ENCODE assay signal across 8 mouse cellular contexts in genomic region chr7:143823266-143823605, GRCm38 (mm10). TPM values are rescaled to one million over a fixed set of nuclear protein-coding genes. Genes with fewer than 3 reads are reported as not detected.
DNase-seq lines count a peak whose midpoint lies in the region; ATAC-seq and TF ChIP-seq lines count a peak whose summit lies in the region.

No protein-coding gene starts in this region.

- H3K4me3 ChIP-seq in heart, postnatal 0 days (ENCODE audit: low read depth, low read length), result peak overlapping the region; percentile 79
- peak overlapping the region; percentile 65 for H3K4me3 ChIP-seq in forebrain, postnatal 0 days (ENCODE audit: low read depth, low read length)
- peak overlapping the region; percentile 73 for H3K4me3 ChIP-seq in midbrain, embryonic 10.5 days

- peak overlapping the region; percentile 48 for H3K9ac ChIP-seq in heart, postnatal 0 days (replicated peaks; ENCODE audit: low read depth, low read length)
- H3K9ac ChIP-seq in forebrain, postnatal 0 days, result peak overlapping the region; percentile 59; the same call in 1 of the 2 replicates

- H3K4me2 ChIP-seq in heart, postnatal 0 days (ENCODE audit: low read depth, low read length), result peak overlapping the region; percentile 93
- H3K4me2 ChIP-seq in forebrain, postnatal 0 days (ENCODE audit: low read depth), result peak overlapping the region; percentile 72

- WGBS in heart, postnatal 0 days, result 82% methylated on average over 4 of the region's 4 CpGs
- WGBS in forebrain, postnatal 0 days, result 80% methylated on average over 4 of the region's 4 CpGs
- WGBS in midbrain, embryonic 10.5 days, result 83% methylated on average over 4 of the region's 4 CpGs

- no peak for ATAC-seq in heart, postnatal 0 days (ENCODE audit: insufficient read depth, low read depth)
- ATAC-seq in forebrain, postnatal 0 days, result no peak; the same call in none of the 2 replicates
- ATAC-seq in megakaryocyte-erythroid progenitor cell, adult 5-6 weeks (replicated peaks; ENCODE audit: low FRiP score, low TSS enrichment, poor library complexity, severe bottlenecking), result no peak
- no peak for ATAC-seq in inflammation-experienced regulatory T-cells, adult 6 months

- no peak for DNase-seq in heart, postnatal 0 days (ENCODE audit: low spot score)
- no peak for DNase-seq in heart, adult 11 months
- DNase-seq in R1 (ENCODE audit: low read depth, low spot score), result peak; percentile 26
- no peak for DNase-seq in forebrain, postnatal 0 days
- no peak for DNase-seq in midbrain, embryonic 10.5 days (ENCODE audit: low spot score)
- no peak for DNase-seq in thymus, postnatal 0 days (ENCODE audit: low spot score)

- TF ChIP-seq EP300 in heart, postnatal 0 days (IDR thresholded peaks at IDR 0.05; ENCODE audit: low read depth), result no peak

- H3K9me3 ChIP-seq in heart, postnatal 0 days (replicated peaks; ENCODE audit: control insufficient read depth, low read length), result no peaks in the 10 kb centered on the region
- no peaks in the 10 kb centered on the region for H3K9me3 ChIP-seq in forebrain, postnatal 0 days (ENCODE audit: low read length)
- no peaks in the 10 kb centered on the region for H3K9me3 ChIP-seq in midbrain, embryonic 10.5 days (replicated peaks)

- no peak for TF ChIP-seq CTCF in heart, postnatal 0 days (IDR thresholded peaks at IDR 0.05; ENCODE audit: low read depth)
- TF ChIP-seq CTCF in forebrain, postnatal 0 days (IDR thresholded peaks at IDR 0.05; ENCODE audit: low read depth), result peak; percentile 15; the same call in 1 of the 2 replicates

- H3K27me3 ChIP-seq in heart, postnatal 0 days (ENCODE audit: control insufficient read depth, insufficient read depth, low read length), result no peaks in the 10 kb centered on the region
- H3K27me3 ChIP-seq in forebrain, postnatal 0 days (ENCODE audit: insufficient read depth, low read length), result no peaks in the 10 kb centered on the region
- no peaks in the 10 kb centered on the region for H3K27me3 ChIP-seq in midbrain, embryonic 10.5 days (ENCODE audit: low read depth, poor library complexity, severe bottlenecking)

- no peaks in the 10 kb centered on the region; the same call in 1 of the 2 replicates for H3K36me3 ChIP-seq in heart, postnatal 0 days (replicated peaks; ENCODE audit: control insufficient read depth, insufficient read depth, low read length)
- H3K36me3 ChIP-seq in forebrain, postnatal 0 days (ENCODE audit: insufficient read depth), result no peaks in the 10 kb centered on the region
- H3K36me3 ChIP-seq in midbrain, embryonic 10.5 days, result peaks cover 12% of the 10 kb centered on the region

- peak overlapping the region; percentile 86 for H3K27ac ChIP-seq in heart, postnatal 0 days (ENCODE audit: low read depth)
- peak overlapping the region; percentile 68 for H3K27ac ChIP-seq in forebrain, postnatal 0 days (ENCODE audit: low read depth, low read length)
- H3K27ac ChIP-seq in midbrain, embryonic 10.5 days (replicated peaks), result peak overlapping the region; percentile 92

- peaks cover 13% of the 10 kb centered on the region for H3K4me1 ChIP-seq in heart, postnatal 0 days (ENCODE audit: control insufficient read depth, insufficient read depth)
- H3K4me1 ChIP-seq in forebrain, postnatal 0 days (ENCODE audit: insufficient read depth), result peaks cover 14% of the 10 kb centered on the region
- peaks cover 24% of the 10 kb centered on the region for H3K4me1 ChIP-seq in midbrain, embryonic 10.5 days

RNA-seq across cellular contexts. Expression of gene Dhcr7, which starts 0.3 kb away (rescaled TPM):
- total RNA-seq in heart, postnatal 0 days (2014; rRNA removed; ENCODE audit: low replicate concordance), result 23.9 and 27.7 TPM in 2 replicates
- polyA plus RNA-seq in heart, postnatal 0 days (2015; fragmentation: Nextera tagmentation; extraction: Ambion mirVana), result 10.8 and 11.1 TPM in 2 replicates
- total RNA-seq in forebrain, postnatal 0 days (2014; rRNA removed), result 40.5 and 52.7 TPM in 2 replicates
- polyA plus RNA-seq in forebrain, postnatal 0 days (2015; fragmentation: Nextera tagmentation; extraction: Ambion mirVana), result 63.8 and 75.4 TPM in 2 replicates
- 105 and 107 TPM in 2 replicates for polyA plus RNA-seq in midbrain, embryonic 10.5 days (2016; fragmentation: Nextera tagmentation; extraction: Ambion mirVana)
- total RNA-seq in megakaryocyte-erythroid progenitor cell, adult 5-6 weeks (2014; fragmentation: Nextera tagmentation), result 26.0 and 42.8 TPM in 2 replicates
- 6.2 and 9.4 TPM in 2 replicates for total RNA-seq in megakaryocyte-erythroid progenitor cell, adult 5-6 weeks (2017)
- polyA plus RNA-seq in inflammation-experienced regulatory T-cells, adult 6 months (2017; shearing (Covaris generic)), result 10 to 100 TPM; 37.5 to 57.8 (median 41.0) TPM
- polyA plus RNA-seq in thymus, postnatal 0 days (2015; fragmentation: Nextera tagmentation; extraction: Ambion mirVana), result 30.0 and 41.7 TPM in 2 replicates

RNA-seq across cellular contexts. Expression of gene Nadsyn1, which starts 0.6 kb away (rescaled TPM):
- 8.4 and 11.3 TPM in 2 replicates for total RNA-seq in heart, postnatal 0 days (2014; rRNA removed; ENCODE audit: low replicate concordance)
- 7.8 and 8.5 TPM in 2 replicates for polyA plus RNA-seq in heart, postnatal 0 days (2015; fragmentation: Nextera tagmentation; extraction: Ambion mirVana)
- 4.9 and 7.9 TPM in 2 replicates for total RNA-seq in forebrain, postnatal 0 days (2014; rRNA removed)
- polyA plus RNA-seq in forebrain, postnatal 0 days (2015; fragmentation: Nextera tagmentation; extraction: Ambion mirVana), result 3.5 and 3.6 TPM in 2 replicates
- 10.3 and 10.4 TPM in 2 replicates for polyA plus RNA-seq in midbrain, embryonic 10.5 days (2016; fragmentation: Nextera tagmentation; extraction: Ambion mirVana)
- total RNA-seq in megakaryocyte-erythroid progenitor cell, adult 5-6 weeks (2014; fragmentation: Nextera tagmentation), result 9.1 and 11.3 TPM in 2 replicates
- 8.0 and 31.7 TPM in 2 replicates for total RNA-seq in megakaryocyte-erythroid progenitor cell, adult 5-6 weeks (2017)
- 10 to 100 TPM; 15.0 to 20.2 (median 20.2) TPM for polyA plus RNA-seq in inflammation-experienced regulatory T-cells, adult 6 months (2017; shearing (Covaris generic))
- polyA plus RNA-seq in thymus, postnatal 0 days (2015; fragmentation: Nextera tagmentation; extraction: Ambion mirVana), result 7.1 and 7.7 TPM in 2 replicates

RNA-seq across cellular contexts. Expression of gene Mrgpre, which starts 38.9 kb away (rescaled TPM):
- total RNA-seq in heart, postnatal 0 days (2014; rRNA removed; ENCODE audit: low replicate concordance), result 0.93 and 3.9 TPM in 2 replicates
- 0.92 and 0.96 TPM in 2 replicates for polyA plus RNA-seq in heart, postnatal 0 days (2015; fragmentation: Nextera tagmentation; extraction: Ambion mirVana)
- 5.2 and 5.9 TPM in 2 replicates for total RNA-seq in forebrain, postnatal 0 days (2014; rRNA removed)
- 5.9 and 8.3 TPM in 2 replicates for polyA plus RNA-seq in forebrain, postnatal 0 days (2015; fragmentation: Nextera tagmentation; extraction: Ambion mirVana)
- polyA plus RNA-seq in midbrain, embryonic 10.5 days (2016; fragmentation: Nextera tagmentation; extraction: Ambion mirVana), result 1.8 and 3.3 TPM in 2 replicates
- total RNA-seq in megakaryocyte-erythroid progenitor cell, adult 5-6 weeks (2014; fragmentation: Nextera tagmentation), result 0.37 TPM in 1 of 2 replicates, not detected in the other
- total RNA-seq in megakaryocyte-erythroid progenitor cell, adult 5-6 weeks (2017), result 0.19 and 0.27 TPM in 2 replicates
- polyA plus RNA-seq in inflammation-experienced regulatory T-cells, adult 6 months (2017; shearing (Covaris generic)), result 1 to 10 TPM; 3.9 to 6.4 (median 4.2) TPM
- polyA plus RNA-seq in thymus, postnatal 0 days (2015; fragmentation: Nextera tagmentation; extraction: Ambion mirVana), result 1.5 and 1.7 TPM in 2 replicates

RNA-seq across cellular contexts. Expression of gene Gm498, which starts 43.4 kb away (rescaled TPM):
- not detected in 2 replicates for total RNA-seq in heart, postnatal 0 days (2014; rRNA removed; ENCODE audit: low replicate concordance)
- not detected in 2 replicates for polyA plus RNA-seq in heart, postnatal 0 days (2015; fragmentation: Nextera tagmentation; extraction: Ambion mirVana)
- total RNA-seq in forebrain, postnatal 0 days (2014; rRNA removed), result not detected in 2 replicates
- not detected in 2 replicates for polyA plus RNA-seq in forebrain, postnatal 0 days (2015; fragmentation: Nextera tagmentation; extraction: Ambion mirVana)
- polyA plus RNA-seq in midbrain, embryonic 10.5 days (2016; fragmentation: Nextera tagmentation; extraction: Ambion mirVana), result not detected in 2 replicates
- total RNA-seq in megakaryocyte-erythroid progenitor cell, adult 5-6 weeks (2014; fragmentation: Nextera tagmentation), result not detected in 2 replicates
- total RNA-seq in megakaryocyte-erythroid progenitor cell, adult 5-6 weeks (2017), result not detected in 2 replicates
- polyA plus RNA-seq in inflammation-experienced regulatory T-cells, adult 6 months (2017; shearing (Covaris generic)), result not detected
- not detected in 2 replicates for polyA plus RNA-seq in thymus, postnatal 0 days (2015; fragmentation: Nextera tagmentation; extraction: Ambion mirVana)

RNA-seq across cellular contexts. Expression of gene Mrgprg, which starts 56.4 kb away (rescaled TPM):
- total RNA-seq in heart, postnatal 0 days (2014; rRNA removed; ENCODE audit: low replicate concordance), result not detected in 2 replicates
- polyA plus RNA-seq in heart, postnatal 0 days (2015; fragmentation: Nextera tagmentation; extraction: Ambion mirVana), result not detected in 2 replicates
- not detected in 2 replicates for total RNA-seq in forebrain, postnatal 0 days (2014; rRNA removed)
- polyA plus RNA-seq in forebrain, postnatal 0 days (2015; fragmentation: Nextera tagmentation; extraction: Ambion mirVana), result not detected in 2 replicates
- polyA plus RNA-seq in midbrain, embryonic 10.5 days (2016; fragmentation: Nextera tagmentation; extraction: Ambion mirVana), result not detected in 2 replicates
- total RNA-seq in megakaryocyte-erythroid progenitor cell, adult 5-6 weeks (2014; fragmentation: Nextera tagmentation), result not detected in 2 replicates
- not detected in 2 replicates for total RNA-seq in megakaryocyte-erythroid progenitor cell, adult 5-6 weeks (2017)
- not detected for polyA plus RNA-seq in inflammation-experienced regulatory T-cells, adult 6 months (2017; shearing (Covaris generic))
- polyA plus RNA-seq in thymus, postnatal 0 days (2015; fragmentation: Nextera tagmentation; extraction: Ambion mirVana), result 0.27 and 0.31 TPM in 2 replicates
